15 mouse cellular contexts compared by ENCODE assay signal in genomic region chr8:115756027-115756426, GRCm38 (mm10). TPM values are rescaled to one million over a fixed set of nuclear protein-coding genes. Genes with fewer than 3 reads are reported as not detected.
DNase-seq lines count a peak whose midpoint lies in the region; ATAC-seq and TF ChIP-seq lines count a peak whose summit lies in the region.
"Had no signal": no experiment of that assay in that cellular context is flagged by ENCODE, and none has a peak within 500 bp of the region (broad histone marks: within the 10 kb centered on the region; RNA-seq: fewer than 3 reads in every experiment).

No protein-coding gene starts in this region.

- no peak overlapping the region for H3K27ac ChIP-seq in midbrain, postnatal 0 days (ENCODE audit: low read depth, low read length)
- no peak overlapping the region for H3K27ac ChIP-seq in midbrain, embryonic 13.5 days
- H3K27ac ChIP-seq: embryonic facial prominence, embryonic 13.5 days; kidney, embryonic 15.5 days; limb, embryonic 12.5 days; stomach, embryonic 15.5 days had no signal

- no peaks in the 10 kb centered on the region for H3K27me3 ChIP-seq in midbrain, postnatal 0 days (ENCODE audit: insufficient read depth, low read length)
- H3K27me3 ChIP-seq in midbrain, embryonic 13.5 days, result no peaks in the 10 kb centered on the region; the same call in 1 of the 2 replicates
- H3K27me3 ChIP-seq: embryonic facial prominence, embryonic 13.5 days; kidney, embryonic 15.5 days; limb, embryonic 12.5 days; stomach, embryonic 15.5 days had no signal

- WGBS in midbrain, postnatal 0 days, result 90% methylated on average over 2 of the region's 2 CpGs
- 89% methylated on average over 2 of the region's 2 CpGs for WGBS in midbrain, embryonic 13.5 days

- peak; percentile 24 for DNase-seq in gastrocnemius, adult 18-20 months (ENCODE audit: low spot score)
- no peak for DNase-seq in gastrocnemius, postnatal 4 days (ENCODE audit: low spot score in 2 of 2)
- DNase-seq in midbrain, postnatal 0 days (ENCODE audit: low spot score), result peak; percentile 30
- DNase-seq in cerebellum, postnatal 25 days, result peak; percentile 77 to 81
- peak; percentile 34 for DNase-seq in skeletal muscle tissue, adult 2 months (ENCODE audit: low read depth, low spot score)
- DNase-seq in spleen, adult 18-20 months, result no peak
- no peak for DNase-seq in gastrocnemius, postnatal 25 days
- DNase-seq: right cerebral cortex, postnatal 25 days; thymus, postnatal 14 days had no signal

- H3K4me1 ChIP-seq in midbrain, postnatal 0 days (ENCODE audit: insufficient read depth, low read length), result no peaks in the 10 kb centered on the region
- H3K4me1 ChIP-seq in midbrain, embryonic 13.5 days (replicated peaks), result peaks cover 7% of the 10 kb centered on the region; the same call in 1 of the 2 replicates
- H3K4me1 ChIP-seq: embryonic facial prominence, embryonic 13.5 days; stomach, embryonic 15.5 days had no signal

- H3K36me3 ChIP-seq in midbrain, postnatal 0 days (ENCODE audit: insufficient read depth, low read length), result no peaks in the 10 kb centered on the region
- no peaks in the 10 kb centered on the region for H3K36me3 ChIP-seq in midbrain, embryonic 13.5 days
- H3K36me3 ChIP-seq: embryonic facial prominence, embryonic 13.5 days; kidney, embryonic 15.5 days; limb, embryonic 12.5 days; stomach, embryonic 15.5 days had no signal

- H3K9me3 ChIP-seq in midbrain, postnatal 0 days (ENCODE audit: low read length), result no peaks in the 10 kb centered on the region
- no peaks in the 10 kb centered on the region for H3K9me3 ChIP-seq in midbrain, embryonic 13.5 days
- H3K9me3 ChIP-seq: embryonic facial prominence, embryonic 13.5 days; kidney, embryonic 15.5 days; limb, embryonic 12.5 days; stomach, embryonic 15.5 days had no signal

- H3K4me3 ChIP-seq in midbrain, postnatal 0 days (ENCODE audit: low read depth, low read length), result no peak overlapping the region
- H3K4me3 ChIP-seq in midbrain, embryonic 13.5 days (replicated peaks), result no peak overlapping the region
- H3K4me3 ChIP-seq: embryonic facial prominence, embryonic 13.5 days; kidney, embryonic 15.5 days; limb, embryonic 12.5 days; stomach, embryonic 15.5 days had no signal

- no peak for ATAC-seq in midbrain, postnatal 0 days (ENCODE audit: low FRiP score)
- ATAC-seq in midbrain, embryonic 13.5 days, result no peak

- H3K4me2 ChIP-seq in midbrain, postnatal 0 days (ENCODE audit: low read depth, low read length, poor library complexity, severe bottlenecking), result no peak overlapping the region
- H3K4me2 ChIP-seq in midbrain, embryonic 13.5 days (replicated peaks), result no peak overlapping the region
- H3K4me2 ChIP-seq: embryonic facial prominence, embryonic 13.5 days; kidney, embryonic 15.5 days; limb, embryonic 12.5 days; stomach, embryonic 15.5 days had no signal

- no peak overlapping the region for H3K9ac ChIP-seq in midbrain, postnatal 0 days (replicated peaks; ENCODE audit: low read length, poor library complexity, severe bottlenecking)
- no peak overlapping the region for H3K9ac ChIP-seq in midbrain, embryonic 13.5 days (replicated peaks)
- H3K9ac ChIP-seq: embryonic facial prominence, embryonic 13.5 days; kidney, embryonic 15.5 days; limb, embryonic 12.5 days; stomach, embryonic 15.5 days had no signal

- TF ChIP-seq CTCF in midbrain, postnatal 0 days (IDR thresholded peaks at IDR 0.05), result no peak

RNA-seq across cellular contexts. Expression of gene Maf, which starts 48.4 kb away (rescaled TPM):
- 100 to 1,000 TPM; 145 to 163 TPM for total RNA-seq in gastrocnemius, adult 18-20 months (2021)
- total RNA-seq in gastrocnemius, postnatal 4 days (2021), result 10 to 100 TPM; 50.9 to 55.1 TPM
- total RNA-seq in midbrain, postnatal 0 days (2014; rRNA removed), result 26.6 and 36.4 TPM in 2 replicates
- polyA plus RNA-seq in midbrain, postnatal 0 days (2015; fragmentation: Nextera tagmentation; extraction: Ambion mirVana), result 7.7 and 7.9 TPM in 2 replicates
- polyA plus RNA-seq in midbrain, embryonic 13.5 days (2015; fragmentation: Nextera tagmentation; extraction: Ambion mirVana), result 5.0 and 5.6 TPM in 2 replicates
- 100 to 1,000 TPM in 1 of 2 experiments, 10 to 100 TPM in 1; 85.0 to 103 TPM for total RNA-seq in gastrocnemius, postnatal 25 days (2021)
- total RNA-seq: MEL had no signal

Comparison
In these comparisons a context has a peak if more than half of its experiments do, and no peak if none do; other contexts are left out.
1. DNase-seq: peak in gastrocnemius, adult 18-20 months (single experiment), midbrain, postnatal 0 days (single experiment), cerebellum, postnatal 25 days (2 of 2) and skeletal muscle tissue, adult 2 months (single experiment); none in gastrocnemius, postnatal 4 days (0 of 2), spleen, adult 18-20 months (0 of 2) and gastrocnemius, postnatal 25 days (single experiment).